Mouse (Mus musculus) MEL (cell line): ENCODE results near the gene Gfpt2.

ENCODE experiments used
- CTCF ChIP-seq, 3 experiments: IDR thresholded peaks in 2 of 3; conservative IDR thresholded peaks in 1 of 3; 2 replicates each; pipeline ENCODE4 v1.5.1; 2011 to 2012; ENCODE audit warnings: low read length in 3 of 3, low read depth in 2 of 3, mild to moderate bottlenecking in 2 of 3, improper control_type of control experiment in 1 of 3, inconsistent platforms in 1 of 3, mixed read lengths in 1 of 3, moderate library complexity in 1 of 3; ENCODE audit not compliant: control insufficient read depth in 1 of 3, insufficient read depth in 1 of 3, poor library complexity in 1 of 3, severe bottlenecking in 1 of 3
- E2F4 ChIP-seq: IDR thresholded peaks from 2 replicates; pipeline ENCODE4 v1.6.1; 2011; ENCODE audit warnings: low read depth, low read length, improper control_type of control experiment, borderline replicate concordance
- EP300 ChIP-seq, 2 experiments: IDR thresholded peaks; 2 replicates each; pipeline ENCODE4 v1.6.1; 2011; ENCODE audit warnings: improper control_type of control experiment in 2 of 2, low read length in 2 of 2, low read depth in 1 of 2, mild to moderate bottlenecking in 1 of 2
- GABPA ChIP-seq: IDR thresholded peaks from 2 replicates; pipeline ENCODE4 v1.6.1; 2012; ENCODE audit warnings: low read depth, mild to moderate bottlenecking, inconsistent platforms, low read length, improper control_type of control experiment, moderate library complexity
- GATA1 ChIP-seq: IDR thresholded peaks from 2 replicates; pipeline ENCODE4 v1.6.1; 2011; ENCODE audit warnings: low read depth, low read length, improper control_type of control experiment
- MAFK ChIP-seq: IDR thresholded peaks from 2 replicates; pipeline ENCODE4 v1.6.1; 2011; ENCODE audit warnings: low read depth, mild to moderate bottlenecking, low read length, improper control_type of control experiment, borderline replicate concordance
- POLR2A ChIP-seq, 2 experiments: IDR thresholded peaks; 2 replicates each; pipeline ENCODE4 v1.6.1; 2011 to 2012; ENCODE audit warnings: low read length in 2 of 2, mild to moderate bottlenecking in 2 of 2, control low read depth in 1 of 2, improper control_type of control experiment in 1 of 2, low read depth in 1 of 2, moderate library complexity in 1 of 2; ENCODE audit not compliant: control insufficient read depth in 1 of 2, insufficient read depth in 1 of 2, poor library complexity in 1 of 2
- POLR2AphosphoS2 ChIP-seq: IDR thresholded peaks from 2 replicates; pipeline ENCODE4 v1.6.1; 2011; ENCODE audit warnings: low read length, improper control_type of control experiment
- RAD21 ChIP-seq: IDR thresholded peaks from 2 replicates; pipeline ENCODE4 v1.6.1; 2011; ENCODE audit warnings: mild to moderate bottlenecking, low read depth, low read length, improper control_type of control experiment
- TBP ChIP-seq: IDR thresholded peaks from 2 replicates; pipeline ENCODE4 v1.8.0; 2011; ENCODE audit warnings: low read depth, low read length, improper control_type of control experiment
- UBTF ChIP-seq: IDR thresholded peaks from 2 replicates; pipeline ENCODE4 v1.6.1; 2012; ENCODE audit warnings: low read depth, mild to moderate bottlenecking, inconsistent platforms, low read length, improper control_type of control experiment, moderate library complexity, borderline replicate concordance; ENCODE audit not compliant: insufficient read depth
- ZC3H11A ChIP-seq: IDR thresholded peaks from 2 replicates; pipeline ENCODE4 v1.6.1; 2012; ENCODE audit warnings: low read depth, mild to moderate bottlenecking, inconsistent platforms, low read length, improper control_type of control experiment
- ZNF384 ChIP-seq: IDR thresholded peaks from 2 replicates; pipeline ENCODE4 v1.6.1; 2012; ENCODE audit warnings: low read depth, mild to moderate bottlenecking, inconsistent platforms, low read length, improper control_type of control experiment

GRCm38 (mm10) chr11:49765377-49766136, 28.4 kb upstream of the Gfpt2 start:
- TF ChIP-seq CTCF (IDR thresholded peaks at IDR 0.05 in 2 of 3, conservative IDR thresholded peaks at IDR 0.05 in 1 of 3; ENCODE audit: control insufficient read depth in 1 of 3, insufficient read depth in 1 of 3, low read depth in 2 of 3, low read length in 3 of 3, poor library complexity in 1 of 3, severe bottlenecking in 1 of 3), result no peak
- TF ChIP-seq POLR2A (IDR thresholded peaks at IDR 0.05; ENCODE audit: control insufficient read depth in 1 of 2, insufficient read depth in 1 of 2, low read depth in 1 of 2, low read length in 2 of 2, poor library complexity in 1 of 2), result peak in 1 of 2 experiments; percentile 31; a peak in 1 of 4 replicates
- TF ChIP-seq ZNF384, result no peak
- no peak for TF ChIP-seq E2F4
- TF ChIP-seq GATA1, result peak; percentile 96
- peak; percentile 94 to 99 for TF ChIP-seq EP300 (IDR thresholded peaks at IDR 0.05; ENCODE audit: low read depth in 1 of 2, low read length in 2 of 2)
- TF ChIP-seq TBP, result peak; percentile 94
- TF ChIP-seq POLR2AphosphoS2, result no peak
- TF ChIP-seq GABPA, result no peak
- peak; percentile 85; the same call in 1 of the 2 replicates for TF ChIP-seq UBTF
- TF ChIP-seq ZC3H11A, result no peak; the same call in 1 of the 2 replicates
- TF ChIP-seq MAFK, result peak; percentile 85
- TF ChIP-seq RAD21, result no peak
